Mouse (Mus musculus) stomach, postnatal 0 days (tissue): ENCODE measurements around the gene Med27.

Experiments
- CTCF ChIP-seq: IDR thresholded peaks from 2 replicates; pipeline ENCODE4 v1.5.1; 2016; ENCODE audit warnings: antibody characterized with exemption, low read depth, mild to moderate bottlenecking, moderate library complexity
- EP300 ChIP-seq: optimal IDR thresholded peaks from 2 replicates; pipeline ENCODE3; 2016; ENCODE audit warnings: antibody characterized with exemption

- TF ChIP-seq EP300 (no peak), CTCF (no peak)
These were observed 8.2 kb upstream of the Med27 start for GRCm38 (mm10) chr2:29338396-29338795.
